Mouse (Mus musculus) adrenal gland, adult 18-20 months (tissue): ENCODE measurements around the gene Fam169a. TPM values are rescaled to one million over a fixed set of nuclear protein-coding genes. Genes with fewer than 3 reads are reported as not detected.
A peak's percentile ranks its signal among the peaks of the same experiment; 100 is the strongest.
"Not testable (repeated sequence)": the region's sequence is repeated elsewhere in the genome, so short reads cannot be mapped to it uniquely, and the experiment has no call there.

Experiments
- DNase-seq, 2 experiments: peaks; one replicate each; pipeline ENCODE4 v3.0.0; 2021 to 2022; ENCODE audit warnings: low spot score in 2 of 2
- long read RNA-seq, 2 experiments: library from polyadenylated mRNA; stranded (forward); transcript quantifications; one replicate each; pipeline ENCODE4 v2.0.0; 2021
- total RNA-seq, 2 experiments: library from RNA; stranded (reverse); gene quantifications; 1 replicate in 1 of 2; 2 replicates in 1 of 2; pipeline ENCODE4 v1.2.3; 2021

The Fam169a gene
- total RNA-seq: 10 to 100 TPM in 1 of 2 experiments, 1 to 10 TPM in 1; 1.3 to 12.5 TPM
- long read RNA-seq, experiment 1: 0 reads
- long read RNA-seq, experiment 2, full-length matches to known transcripts: 8 of 13 reads
- long read RNA-seq, experiment 2, partial matches to known transcripts: 1 of 13 reads
- long read RNA-seq, experiment 2, other reads (novel, unspliced or antisense): 4 of 13 reads

DNA sequence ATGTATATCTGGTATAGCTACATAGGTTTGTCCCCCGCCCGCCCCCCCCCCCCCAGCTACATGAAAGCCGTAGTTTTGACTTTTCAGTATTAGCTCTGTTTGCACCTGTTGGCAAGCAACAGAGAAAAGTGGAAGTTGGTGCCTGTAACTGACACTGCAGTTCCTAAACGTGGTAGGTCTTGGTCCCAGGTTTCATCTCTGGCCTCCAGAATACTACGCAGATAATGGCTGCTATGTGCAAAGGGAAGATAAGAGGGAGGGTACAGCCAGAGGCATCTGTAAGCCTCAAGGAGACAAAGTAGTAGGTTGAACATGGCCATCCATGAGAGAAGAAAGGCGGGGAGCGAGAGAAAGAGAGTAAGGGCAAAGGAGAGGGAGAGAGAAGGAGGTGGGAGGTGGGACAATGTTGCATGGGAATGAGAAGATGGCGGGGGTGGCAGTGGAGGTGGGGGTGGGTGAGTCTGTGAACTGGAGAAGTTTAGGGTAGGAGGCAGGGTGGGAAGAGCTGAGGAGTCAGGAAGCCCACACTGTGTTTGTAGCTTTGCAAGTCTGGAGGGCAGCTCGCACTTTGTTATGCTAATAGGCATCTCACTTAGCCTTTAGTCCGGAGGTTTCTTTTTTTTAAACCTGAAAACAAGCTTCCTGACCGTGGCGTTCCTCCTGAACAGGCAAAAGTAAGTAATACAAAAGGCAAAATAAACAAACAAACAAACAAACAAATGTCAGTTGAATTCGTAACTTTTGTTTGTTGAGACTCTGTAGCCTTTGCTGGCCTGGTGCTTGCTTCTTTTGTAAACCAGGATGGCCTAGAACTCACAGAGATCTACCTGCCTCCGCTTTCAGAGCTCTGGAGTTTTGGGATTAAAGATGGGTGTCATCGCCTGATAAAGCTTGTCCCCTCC is at the start of gene Fam169a:
Fam169a (plus strand) TSS at position 638 of the 902 bp plus-strand sequence.
- no peak for DNase-seq

DNA sequence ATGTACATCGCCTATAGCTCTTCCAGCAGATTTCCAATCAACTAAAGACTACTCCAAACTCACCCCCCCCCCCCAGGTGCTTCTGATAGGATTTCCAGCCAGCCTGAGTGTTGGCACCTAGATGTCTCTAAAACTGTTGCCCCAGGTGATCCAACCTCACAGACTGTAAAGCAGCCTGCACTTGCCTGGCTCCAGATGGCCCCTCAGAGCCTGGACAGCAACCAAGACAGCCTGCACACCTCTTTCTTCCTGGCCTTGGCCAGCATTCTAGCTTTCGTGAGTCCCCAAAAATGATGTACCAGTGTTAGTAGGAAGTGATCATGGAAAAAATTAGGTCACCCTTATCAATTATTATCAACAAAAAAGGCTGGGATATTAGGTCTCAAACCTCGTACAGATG is 49.4 kb upstream of the Fam169a start:
- no peak for DNase-seq

GRCm38 (mm10) chr13:97020122-97020521 is 47.0 kb upstream of the Fam169a start:
- DNase-seq: no peak

- no peak for DNase-seq
These were observed 45.2 kb upstream of the Fam169a start for GRCm38 (mm10) chr13:97021906-97022305.

- no peak for DNase-seq
These were observed 37.0 kb upstream of the Fam169a start for GRCm38 (mm10) chr13:97030075-97030474.

GRCm38 (mm10) chr13:97034262-97034661 is 32.8 kb upstream of the Fam169a start, which contains the start of gene 1700029F12Rik:
1700029F12Rik (minus strand) TSS chr13:97034362.
- no peak for DNase-seq

GRCm38 (mm10) chr13:97051158-97051557 is 15.9 kb upstream of the Fam169a start:
- DNase-seq: peak in 1 of 2 experiments; percentile 24

- peak; percentile 52 to 63 for DNase-seq
These were observed 14.4 kb upstream of the Fam169a start for GRCm38 (mm10) chr13:97052667-97053066.

GRCm38 (mm10) chr13:97053844-97054243 is 13.2 kb upstream of the Fam169a start:
- DNase-seq: no peak

- DNase-seq: peak in 1 of 2 experiments; percentile 34
These were observed 9.3 kb upstream of the Fam169a start for GRCm38 (mm10) chr13:97057817-97058216.

GRCm38 (mm10) chr13:97059746-97060145 is 7.3 kb upstream of the Fam169a start:
- DNase-seq: peak in 1 of 2 experiments; percentile 17

DNA sequence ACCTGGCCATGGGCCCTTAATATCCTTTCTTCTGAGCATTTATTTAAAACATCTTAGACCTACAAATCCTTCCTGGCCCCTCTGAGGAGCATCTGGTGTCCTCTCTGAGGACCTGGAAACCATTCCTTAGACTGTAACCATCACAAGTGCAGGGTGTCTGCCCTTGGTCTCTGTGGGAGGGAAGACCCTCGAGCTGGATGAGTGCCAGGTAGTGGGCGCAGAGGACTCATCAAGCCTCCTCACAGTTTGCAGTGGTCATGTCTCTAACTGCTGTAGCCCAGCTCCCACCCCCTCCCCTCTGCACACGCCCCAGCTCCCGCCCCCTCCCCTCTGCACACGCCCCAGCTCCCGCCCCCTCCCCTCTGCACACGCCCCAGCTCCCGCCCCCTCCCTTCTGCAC is 6.8 kb upstream of the Fam169a start:
- DNase-seq: no peak

DNA sequence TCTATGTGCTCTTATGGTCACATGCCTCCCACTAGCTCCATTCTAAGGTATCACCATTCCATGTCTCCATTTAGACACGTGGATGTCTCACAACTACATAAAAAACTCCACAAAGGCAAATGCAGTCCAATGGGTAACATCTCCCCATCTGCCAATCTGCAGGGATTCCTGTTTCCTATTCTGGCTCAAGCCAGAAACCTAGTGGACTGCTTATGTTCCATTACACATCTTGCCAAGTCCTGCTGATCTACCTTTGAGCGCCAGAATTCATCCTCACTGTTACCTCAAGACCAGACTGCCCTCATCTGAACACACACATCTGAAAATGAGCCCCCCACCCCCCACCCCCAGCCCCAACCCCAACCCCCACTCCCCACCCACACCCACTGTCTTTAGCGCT is 4.9 kb upstream of the Fam169a start:
- no peak for DNase-seq

DNA sequence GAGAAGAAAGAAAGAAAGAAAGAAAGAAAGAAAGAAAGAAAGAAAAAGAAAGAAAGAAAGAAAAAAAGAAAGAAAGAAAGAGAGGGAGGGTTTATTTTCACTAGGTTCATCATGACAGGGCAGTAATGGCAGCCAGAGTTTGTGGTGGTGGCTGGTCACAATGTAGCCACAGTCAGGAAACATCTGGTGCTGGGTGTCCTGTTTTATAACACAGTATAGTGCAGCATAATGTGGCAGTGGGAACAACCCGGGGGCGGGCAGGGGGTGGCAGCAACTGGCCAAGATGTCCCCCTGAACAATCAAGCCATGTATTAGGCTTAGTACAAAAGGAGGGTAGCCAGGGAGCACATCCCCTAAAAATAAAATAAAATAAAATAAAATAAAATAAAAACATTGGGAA is 3.7 kb upstream of the Fam169a start:
- DNase-seq: no peak

GRCm38 (mm10) chr13:97064413-97064812 is 2.7 kb upstream of the Fam169a start:
- no peak for DNase-seq

- DNase-seq: not testable (repeated sequence)
These were observed 2.1 kb upstream of the Fam169a start for GRCm38 (mm10) chr13:97064844-97065621.

GRCm38 (mm10) chr13:97067691-97068090 is 605 bp downstream of the Fam169a start:
- DNase-seq: no peak

GRCm38 (mm10) chr13:97068151-97068550 is 1.1 kb downstream of the Fam169a start:
- DNase-seq: no peak

GRCm38 (mm10) chr13:97070931-97071625 is 4.0 kb downstream of the Fam169a start:
- DNase-seq: peak in 1 of 2 experiments; percentile 23

DNA sequence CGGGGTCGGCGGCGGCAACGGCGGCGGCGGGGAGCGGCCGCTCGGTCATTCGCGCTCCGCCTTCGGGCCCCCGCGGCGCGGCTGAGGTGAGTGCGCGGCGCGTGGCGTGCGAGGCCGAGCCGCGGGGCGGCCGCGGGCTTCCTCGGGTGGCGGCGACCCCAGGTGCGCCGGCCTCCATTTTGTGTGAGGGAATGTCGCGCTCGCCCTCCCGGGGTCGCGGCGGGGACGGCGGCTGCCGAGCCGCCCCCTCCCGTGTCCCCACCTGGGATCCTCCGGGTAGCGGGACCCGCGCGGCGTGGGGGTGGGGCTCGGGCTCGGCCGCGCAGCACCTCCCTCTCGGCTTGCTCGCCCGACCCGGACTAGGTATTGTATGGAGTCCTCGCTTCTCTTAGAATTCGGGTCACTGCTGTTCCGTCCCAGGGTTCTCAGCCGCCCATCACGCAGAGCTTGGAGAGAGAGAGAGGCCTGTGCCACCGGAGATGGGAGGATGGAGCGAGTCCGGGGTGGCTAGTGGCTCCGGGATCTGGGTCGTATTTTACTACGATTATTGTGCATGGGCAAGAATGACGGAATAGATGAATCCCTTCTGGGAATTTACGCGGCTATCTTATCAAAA is 4.6 kb downstream of the Fam169a start:
- DNase-seq: peak; percentile 25 to 54
